Mouse (Mus musculus) adrenal gland, postnatal 14 days (tissue): ENCODE results near the gene Rnf166. TPM values are rescaled to one million over a fixed set of nuclear protein-coding genes. Genes with fewer than 3 reads are reported as not detected.

ENCODE experiments used
- DNase-seq: peaks from one replicate; pipeline ENCODE4 v3.0.0; 2021; ENCODE audit warnings: mixed read lengths
- long read RNA-seq, 2 experiments: library from polyadenylated mRNA; stranded (forward); transcript quantifications; one replicate each; pipeline ENCODE4 v2.0.0; 2021
- total RNA-seq: library from RNA; stranded (reverse); gene quantifications from 2 replicates; pipeline ENCODE4 v1.2.3, GENCODE M21; 2021

The Rnf166 gene
- total RNA-seq = 37.9 and 38.5 TPM in 2 replicates
- long read RNA-seq, experiment 1, transcript Rnf166-201 (6 exons, 1,783 nt) = major isoform, 62 of 78 reads
- long read RNA-seq, experiment 1, partial matches to known transcripts = 6 of 78 reads
- long read RNA-seq, experiment 1, other reads (novel, unspliced or antisense) = 10 of 78 reads
- long read RNA-seq, experiment 2, transcript Rnf166-201 (6 exons, 1,783 nt) = major isoform, 27 of 39 reads
- long read RNA-seq, experiment 2, partial matches to known transcripts = 8 of 39 reads
- long read RNA-seq, experiment 2, other reads (novel, unspliced or antisense) = 4 of 39 reads

- DNase-seq = peak; percentile 97
Observed at GRCm38 (mm10) chr8:122475580-122476320, at the start of gene Rnf166, which contains the start of gene Ctu2. Rnf166 (minus strand) TSS chr8:122476064. Ctu2 (plus strand) TSS chr8:122476143.

DNA sequence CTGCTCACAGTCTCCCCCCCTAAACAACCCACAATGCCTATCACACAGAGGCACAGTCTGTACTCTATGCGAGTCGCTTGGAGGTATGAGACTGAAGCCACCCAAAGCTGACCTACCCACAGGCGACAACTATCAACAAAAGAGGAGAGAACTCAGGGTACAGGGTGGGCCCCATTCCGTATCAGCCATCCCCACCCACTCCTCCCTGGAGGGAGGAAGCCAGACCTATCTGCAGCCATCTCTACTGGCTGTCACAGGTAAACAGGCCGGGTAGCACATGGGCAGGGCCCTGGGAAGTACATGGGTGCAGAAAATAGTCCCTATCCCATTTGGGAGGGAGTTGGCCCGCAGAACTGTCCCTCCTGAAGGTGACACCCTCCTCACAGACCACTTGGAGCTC, 49.1 kb upstream of the Rnf166 start:
- DNase-seq = no peak

DNA sequence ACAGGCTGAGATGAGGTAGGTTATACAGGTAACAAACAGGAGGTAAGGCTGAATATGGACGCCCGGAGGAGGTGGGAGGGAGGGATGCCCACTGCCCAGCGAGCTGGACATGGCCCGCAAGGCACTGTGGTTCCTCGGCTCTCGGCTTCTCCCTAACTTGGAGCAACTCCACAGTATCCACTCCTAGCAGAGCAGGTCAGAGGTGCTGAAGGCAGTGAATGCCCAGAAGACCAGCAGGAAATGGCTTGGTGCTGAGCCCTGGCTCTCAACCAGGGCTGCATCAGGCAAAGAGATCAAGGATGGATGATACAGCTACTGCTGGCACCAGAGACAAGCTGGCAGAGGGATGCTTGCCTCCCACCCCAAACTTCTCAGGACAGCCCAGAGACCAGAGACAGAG, 48.6 kb upstream of the Rnf166 start:
- peak; percentile 42 for DNase-seq

DNA sequence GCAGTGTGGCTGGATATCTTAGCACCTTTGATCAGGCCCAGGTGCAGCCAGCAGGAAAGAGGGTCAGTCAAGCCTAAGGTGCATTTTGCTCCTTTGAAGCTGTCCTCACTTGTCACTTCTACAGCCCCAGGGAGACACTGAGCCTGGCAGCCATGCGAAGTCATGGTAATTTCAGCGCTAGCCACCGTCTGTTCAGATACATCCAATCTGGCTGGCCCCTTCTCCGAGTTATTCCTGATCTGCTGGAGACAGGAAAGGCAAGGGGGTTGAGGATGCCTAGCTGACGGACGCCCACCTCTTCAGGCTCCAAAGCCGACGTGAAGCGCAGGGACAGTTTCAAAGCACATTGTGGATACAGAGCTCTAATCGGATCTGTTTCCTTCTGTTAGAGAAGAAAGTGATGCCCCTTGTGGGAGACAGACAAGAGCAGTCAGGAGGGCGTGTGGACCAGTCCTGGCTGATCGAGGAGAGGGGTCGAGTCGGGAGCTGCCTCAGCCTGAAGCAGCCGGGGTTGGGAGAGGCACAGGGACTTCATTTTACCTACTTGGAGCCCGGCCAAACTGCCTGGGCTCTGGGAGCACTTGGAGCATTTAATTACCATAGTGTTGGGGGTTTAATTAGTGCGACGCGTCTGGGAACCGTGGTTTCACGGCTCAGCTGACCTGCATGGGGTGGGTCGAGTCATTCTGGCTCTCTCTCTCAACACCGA, 47.9 kb upstream of the Rnf166 start:
- no peak for DNase-seq

DNA sequence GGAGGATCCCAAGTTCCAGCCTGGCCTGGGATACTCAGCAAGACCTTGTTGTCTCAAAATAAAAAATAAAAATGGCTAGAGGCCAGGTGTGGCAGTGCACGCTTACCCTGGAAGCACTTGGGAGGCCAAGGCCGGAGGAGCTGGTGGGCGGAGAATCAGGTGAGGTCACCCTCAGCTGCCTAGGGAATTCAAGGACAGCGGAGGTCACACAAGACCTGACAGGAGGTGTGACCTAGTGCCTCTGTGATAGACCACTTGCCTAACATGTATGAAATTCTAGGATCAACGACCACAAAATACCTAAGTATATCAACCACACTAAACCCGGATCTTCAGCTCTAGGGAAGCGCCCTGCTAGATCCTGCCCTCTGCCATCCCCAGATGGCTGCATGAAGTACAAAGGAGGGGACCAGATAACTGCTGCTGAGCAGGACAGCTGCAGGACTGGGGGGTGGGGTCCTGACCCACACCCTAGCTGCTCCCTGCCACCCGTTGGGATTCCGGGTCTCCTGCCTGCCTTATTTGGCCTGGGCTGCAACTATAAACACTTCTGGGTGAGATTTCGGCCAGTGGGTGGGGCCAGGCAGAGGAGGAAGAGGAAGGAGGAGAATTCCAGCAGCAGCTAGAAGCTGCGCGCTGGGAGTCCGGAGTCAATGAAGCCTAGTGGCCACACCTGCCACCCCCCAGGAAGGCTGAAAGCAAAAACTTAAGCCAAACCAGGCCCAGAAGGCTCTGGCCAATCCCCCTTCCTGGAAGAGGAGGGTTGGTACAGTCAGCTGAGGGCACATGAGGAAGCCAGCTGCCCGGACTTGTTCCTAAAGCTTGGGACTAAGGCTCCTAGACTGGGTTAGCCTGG, 47.2 kb upstream of the Rnf166 start:
- DNase-seq = peak; percentile 58

- no peak for DNase-seq
Observed at GRCm38 (mm10) chr8:122520611-122521010, 44.7 kb upstream of the Rnf166 start.

DNA sequence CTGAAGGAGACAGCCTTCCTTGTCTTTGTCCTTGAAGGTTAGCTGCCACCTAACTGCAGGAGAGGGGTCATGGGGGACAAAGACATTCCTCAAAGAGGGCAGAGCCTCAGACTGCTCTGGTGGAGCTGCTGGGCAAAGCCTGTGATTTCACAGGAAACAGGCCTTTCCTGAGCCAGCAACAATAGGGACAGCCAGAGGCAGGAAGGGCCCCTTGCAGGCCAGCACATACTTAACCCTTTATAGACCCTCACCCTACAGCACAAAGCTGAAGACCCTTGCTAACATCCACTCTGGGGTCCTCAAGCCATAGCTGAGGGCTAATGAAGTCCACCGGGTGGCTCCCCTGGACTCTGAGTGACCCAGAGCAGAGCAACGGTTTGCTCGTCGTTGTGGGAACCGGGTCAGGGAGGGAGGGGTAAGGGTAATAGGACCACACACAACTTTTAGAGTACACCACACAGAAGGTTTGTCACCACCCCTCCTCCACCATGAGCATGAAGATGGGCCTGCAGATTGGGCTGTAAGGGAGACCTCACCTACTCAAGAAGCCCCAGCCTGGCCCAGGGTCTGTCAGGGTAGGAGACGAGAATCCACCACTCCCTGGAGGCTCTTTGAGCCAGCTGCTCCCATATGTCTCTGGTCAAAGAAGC, 41.8 kb upstream of the Rnf166 start:
- DNase-seq = peak; percentile 51

DNA sequence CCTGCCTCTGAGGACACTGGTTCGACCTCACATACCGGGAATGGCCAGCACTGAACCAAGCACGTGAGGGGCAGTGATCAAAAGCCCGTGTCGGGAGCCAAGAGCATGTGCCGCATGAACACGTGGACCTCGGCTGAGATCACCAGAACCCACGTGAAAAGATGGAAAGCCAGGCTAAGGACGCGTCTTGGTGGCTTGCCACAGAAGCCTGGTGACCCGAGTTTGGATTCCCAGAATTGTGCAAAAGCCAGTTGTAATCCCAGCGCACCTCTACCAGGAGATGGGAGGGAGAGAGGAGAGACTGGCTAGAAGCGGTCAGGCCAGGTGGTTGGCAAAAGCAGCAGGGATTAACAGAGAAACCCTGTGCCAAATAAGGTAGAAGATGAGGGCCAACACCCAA, 39.8 kb upstream of the Rnf166 start:
- DNase-seq = no peak

- DNase-seq = no peak
Observed at GRCm38 (mm10) chr8:122512392-122512791, 36.5 kb upstream of the Rnf166 start.

DNA sequence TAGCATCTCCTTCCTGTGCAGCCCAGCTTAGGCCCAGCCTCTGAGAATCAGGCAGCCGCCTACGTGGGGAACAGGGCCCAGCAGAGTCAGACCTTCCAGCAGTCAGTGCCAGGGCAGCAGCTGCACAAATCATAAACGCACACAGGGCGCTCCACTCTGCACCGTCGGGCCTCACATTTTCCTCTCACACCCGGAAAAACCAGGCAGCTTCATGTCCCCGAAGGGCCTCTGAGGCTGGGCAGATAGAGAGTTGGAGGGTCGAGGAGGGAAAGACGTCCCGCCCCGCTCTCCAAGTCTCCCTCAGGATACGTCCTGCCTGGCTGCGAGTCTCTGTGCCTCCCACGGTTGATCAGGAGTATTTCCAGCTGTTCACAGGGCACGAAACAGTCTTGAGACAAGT, 35.7 kb upstream of the Rnf166 start:
- DNase-seq = no peak

GRCm38 (mm10) chr8:122500856-122501255, 25.0 kb upstream of the Rnf166 start:
- DNase-seq = peak; percentile 91

- DNase-seq = no peak
Observed at GRCm38 (mm10) chr8:122497912-122498311, 22.0 kb upstream of the Rnf166 start.

- peak; percentile 58 for DNase-seq
Observed at GRCm38 (mm10) chr8:122497016-122497734, 21.3 kb upstream of the Rnf166 start.

GRCm38 (mm10) chr8:122488387-122488786, 12.5 kb upstream of the Rnf166 start:
- no peak for DNase-seq

DNA sequence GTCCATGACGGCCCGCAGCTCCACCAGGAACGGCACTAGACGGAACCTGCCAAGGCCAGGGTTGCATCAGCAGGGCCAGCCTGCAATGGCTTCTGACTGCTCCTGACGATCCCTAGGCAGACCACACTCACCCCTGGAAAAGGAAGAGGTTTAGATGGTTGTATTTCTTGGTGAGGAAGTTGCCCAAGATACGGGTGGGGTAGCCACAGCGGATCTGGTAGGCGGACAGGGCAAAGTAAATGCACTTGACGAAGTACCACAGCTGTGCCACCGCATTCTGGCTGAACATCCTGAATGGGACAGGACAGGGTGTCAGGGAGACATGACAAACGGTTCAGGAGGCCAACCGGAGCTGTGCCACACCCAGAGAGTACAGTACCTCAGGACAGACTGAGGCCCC, 9.0 kb upstream of the Rnf166 start:
- no peak for DNase-seq

DNA sequence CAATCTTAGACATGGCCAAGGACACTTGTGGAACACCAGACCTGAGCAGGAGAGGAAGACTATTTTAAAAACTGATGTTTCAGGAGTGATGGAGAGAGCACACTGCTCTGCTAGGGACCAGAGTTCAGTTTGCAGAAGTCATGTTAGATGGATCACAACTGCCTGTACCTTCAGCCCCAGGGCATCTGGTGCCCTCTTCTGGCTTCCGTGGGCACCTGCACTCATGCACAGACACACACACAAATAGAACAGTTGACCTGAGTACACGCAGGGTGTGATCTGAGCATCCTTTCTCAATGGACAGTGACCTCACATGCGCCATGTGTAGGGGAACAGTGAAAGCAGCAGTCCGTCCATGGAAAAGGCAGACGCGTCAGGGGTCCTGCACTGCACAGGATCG, 8.0 kb upstream of the Rnf166 start:
- no peak for DNase-seq

GRCm38 (mm10) chr8:122482448-122482847, 6.6 kb upstream of the Rnf166 start:
- DNase-seq = no peak

DNA sequence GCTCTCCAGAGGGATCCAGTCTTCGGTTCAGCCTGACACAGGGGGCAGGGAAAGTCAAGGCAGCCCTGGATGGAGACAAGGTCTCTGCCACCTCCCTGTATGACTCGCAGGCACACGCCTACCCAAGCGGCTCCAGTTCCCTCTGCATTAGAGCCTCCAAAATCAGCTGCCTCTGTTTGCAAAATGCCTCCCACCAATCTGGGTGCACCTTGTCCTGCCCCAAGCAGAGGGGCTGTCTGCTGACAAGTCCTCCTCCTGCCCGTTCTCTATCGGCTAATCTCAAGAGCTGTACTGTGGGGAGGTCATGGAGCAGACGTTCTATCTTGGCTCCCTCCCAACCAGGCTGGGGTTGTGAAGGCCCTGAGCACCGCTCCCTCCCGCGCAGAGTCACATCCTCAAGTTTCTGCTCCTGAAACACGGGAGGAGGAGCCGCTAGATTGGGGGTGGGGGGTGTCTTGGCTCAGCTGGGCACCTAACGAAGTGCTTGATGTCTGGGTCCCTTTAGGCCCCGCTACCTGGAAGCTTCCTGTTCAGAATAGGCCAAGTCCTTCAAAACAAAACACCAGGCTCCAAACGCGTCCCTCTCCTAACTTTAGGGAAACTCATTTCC, 808 bp downstream of the Rnf166 start:
- DNase-seq = peak; percentile 84

- no peak for DNase-seq
Observed at GRCm38 (mm10) chr8:122473911-122474421, 1.9 kb downstream of the Rnf166 start.

DNA sequence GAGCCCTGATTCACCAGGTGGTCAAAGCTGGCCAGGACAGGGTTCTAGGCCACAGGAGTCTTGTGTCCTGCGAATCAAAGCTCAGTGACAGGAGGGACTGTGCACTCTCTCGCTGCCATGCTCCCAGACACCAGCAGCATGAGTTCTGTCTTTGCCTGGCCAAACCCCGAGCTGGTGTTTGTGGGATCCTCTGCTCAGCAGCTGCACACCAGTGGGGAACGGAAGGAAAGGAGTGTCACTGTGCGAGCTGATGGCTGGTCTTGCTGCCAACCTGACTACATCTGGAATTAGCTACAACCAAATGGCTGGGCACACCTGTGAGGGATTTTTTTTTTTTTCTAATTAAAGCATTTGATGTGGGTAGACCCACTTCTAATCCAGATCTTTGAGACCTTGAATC, 5.2 kb downstream of the Rnf166 start:
- DNase-seq = no peak
